Mouse (Mus musculus) effector memory CD4-positive, alpha-beta T cell, adult 7 months (primary cell): ENCODE data around the gene Psat1. TPM values are rescaled to one million over a fixed set of nuclear protein-coding genes. Genes with fewer than 3 reads are reported as not detected.

Experiments
- polyA plus RNA-seq: library from polyadenylated mRNA; unstranded; fragments of 100-300 nt; shearing (Covaris generic); gene quantifications from one replicate; pipeline ENCODE4 v1.2.1, GENCODE M21; 2017

The Psat1 gene
- polyA plus RNA-seq, result 24.3 TPM

DNA sequence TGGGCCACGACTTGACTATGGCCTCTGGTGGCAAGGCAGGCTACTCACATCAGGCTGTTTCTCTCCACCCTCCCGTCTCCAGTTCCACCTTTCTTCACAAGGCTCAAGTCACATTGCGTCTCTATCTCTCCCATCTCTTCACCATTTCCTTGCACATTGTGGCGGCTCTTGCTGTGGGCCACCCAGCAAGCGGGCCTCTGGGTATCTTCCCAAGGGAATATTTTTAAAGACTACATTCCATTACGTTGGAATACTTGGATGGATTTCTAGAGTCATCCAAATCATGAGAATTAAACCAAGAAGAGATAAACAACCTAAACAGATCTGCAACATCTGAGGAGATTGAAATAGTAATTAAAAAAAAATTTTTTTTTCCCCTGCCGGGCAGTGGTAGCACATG lies at the start of gene Psat1:
Psat1 (minus strand) TSS at position 101 of the 400 bp plus-strand sequence.

DNA sequence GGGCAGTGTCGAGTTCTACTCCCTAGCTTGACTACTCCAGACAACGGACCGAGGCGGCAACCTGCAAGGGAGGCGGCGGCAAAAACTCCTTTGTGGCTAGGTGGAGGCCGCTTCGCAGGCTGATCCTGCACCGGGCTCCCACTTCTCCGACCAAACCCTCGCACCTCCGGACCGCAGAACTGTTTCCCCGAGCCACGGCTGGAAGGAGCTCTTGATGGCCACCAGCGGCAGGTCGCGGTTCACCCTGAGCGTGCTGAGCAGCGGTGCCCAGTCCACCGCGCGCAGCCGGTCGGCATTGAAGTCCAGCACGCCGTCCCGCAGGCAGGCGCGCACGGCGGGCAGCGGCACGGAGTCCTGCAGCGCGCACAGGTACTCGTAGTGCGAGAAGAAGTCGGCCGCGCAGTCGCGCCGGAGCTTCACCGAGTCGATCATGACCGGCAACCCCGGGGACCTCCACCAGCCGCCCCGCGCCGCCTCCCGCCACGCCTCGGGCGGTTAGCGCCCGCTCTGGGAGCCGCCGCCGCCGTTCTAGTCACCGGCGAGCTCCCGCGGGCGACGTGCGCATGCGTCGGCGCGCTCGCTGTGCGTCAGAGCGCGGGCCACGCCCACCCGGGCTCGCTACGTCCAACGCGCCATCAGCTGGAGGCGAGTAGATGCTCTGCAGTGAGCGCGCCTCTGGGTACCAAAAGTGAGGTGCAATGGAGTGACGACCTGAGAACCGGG lies 37.5 kb upstream of the Psat1 start, which contains the start of gene Cep78:
Cep78 (minus strand) TSS at position 541 of the 723 bp plus-strand sequence.

Other genes starting within 250 kb of the Psat1 start
- gene Cep78, start 37.7 kb upstream of the Psat1 start, polyA plus RNA-seq, result 7.3 TPM
- 2.7 TPM for gene Gnaq, start 185.5 kb upstream of the Psat1 start, polyA plus RNA-seq